Mouse (Mus musculus) lung, embryonic 16.5 days (tissue): ENCODE results near the gene Ugt1a10. TPM values are rescaled to one million over a fixed set of nuclear protein-coding genes. Genes with fewer than 3 reads are reported as not detected.
A peak's percentile ranks its signal among the peaks of the same experiment; 100 is the strongest.
"Not testable (repeated sequence)": the region's sequence is repeated elsewhere in the genome, so short reads cannot be mapped to it uniquely, and the experiment has no call there.

Experiments used
- ATAC-seq: fragments of 200-750 bp; cut with Nextera tagmentation; 2 replicates; pipeline ENCODE4 v1.8.0; 2017; ENCODE audit warnings: low read depth, mild to moderate bottlenecking, moderate library complexity
- H3K27ac ChIP-seq: fragments of 300-500 bp; sonication (generic); 2 replicates; pipeline ENCODE4 v1.5.1; 2014; ENCODE audit warnings: mild to moderate bottlenecking, control low read depth, low read length
- H3K27me3 ChIP-seq: fragments of 300-500 bp; sonication (generic); 2 replicates; pipeline ENCODE4 v1.6.1; 2014; ENCODE audit warnings: low read depth, low read length, mixed read lengths; ENCODE audit not compliant: control insufficient read depth, insufficient read depth
- H3K36me3 ChIP-seq: fragments of 300-500 bp; sonication (generic); 2 replicates; pipeline ENCODE4 v1.6.1; 2014; ENCODE audit warnings: low read length; ENCODE audit not compliant: control insufficient read depth, insufficient read depth
- H3K4me1 ChIP-seq: fragments of 300-500 bp; sonication (generic); replicated peaks from 2 replicates; pipeline ENCODE4 v1.6.1; 2014; ENCODE audit warnings: low read length, mixed read lengths; ENCODE audit not compliant: control insufficient read depth, insufficient read depth
- H3K4me2 ChIP-seq: fragments of 300-500 bp; sonication (generic); 2 replicates; pipeline ENCODE4 v1.6.1; 2014; ENCODE audit warnings: low read depth, low read length, control low read depth
- H3K4me3 ChIP-seq: fragments of 300-500 bp; sonication (generic); 2 replicates; pipeline ENCODE4 v1.5.1; 2014; ENCODE audit warnings: mild to moderate bottlenecking, low read length, control low read depth
- H3K9ac ChIP-seq: fragments of 300-500 bp; sonication (generic); 2 replicates; pipeline ENCODE4 v1.6.1; 2014; ENCODE audit warnings: low read length, control low read depth
- H3K9me3 ChIP-seq: fragments of 300-500 bp; sonication (generic); 2 replicates; pipeline ENCODE4 v1.6.1; 2016; ENCODE audit warnings: low read length; ENCODE audit not compliant: control insufficient read depth
- WGBS: fragments of 180-500 bp; shearing (Covaris S2); extraction: QIAGEN DNeasy Blood & Tissue Kit; methylation state at CpG from one replicate; pipeline ENCODE4 v1.1.7; 2014; 5-methylcytosine and 5-hydroxymethylcytosine counted together
- polyA plus RNA-seq: library from polyadenylated mRNA; unstranded; fragments of >200 nt; fragmentation: Nextera tagmentation; extraction: Ambion mirVana; gene quantifications from 2 replicates; pipeline ENCODE4 v1.2.1, GENCODE M21; 2015

Ugt1a10 gene
- polyA plus RNA-seq, 1 experiment from 2014 or later, result not detected

GRCm38 (mm10) chr1:88143966-88144675 lies 88.9 kb downstream of the Ugt1a10 start:
- not testable (repeated sequence) for H3K4me1 ChIP-seq, H3K27ac ChIP-seq, H3K4me3 ChIP-seq, H3K36me3 ChIP-seq, H3K9me3 ChIP-seq, H3K4me2 ChIP-seq, H3K9ac ChIP-seq, H3K27me3 ChIP-seq
- under 1% methylated on average over 4 of the region's 5 CpGs for WGBS
- peak; percentile 47; the same call in 1 of the 2 replicates for ATAC-seq

- H3K4me3 ChIP-seq, H3K36me3 ChIP-seq, H3K27me3 ChIP-seq, H3K9me3 ChIP-seq, ATAC-seq, H3K4me2 ChIP-seq, H3K4me1 ChIP-seq, H3K9ac ChIP-seq, H3K27ac ChIP-seq: not testable (repeated sequence)
- 58% methylated on average over 2 of the region's 2 CpGs for WGBS
These were observed 90.1 kb downstream of the Ugt1a10 start for GRCm38 (mm10) chr1:88145278-88145677.

DNA sequence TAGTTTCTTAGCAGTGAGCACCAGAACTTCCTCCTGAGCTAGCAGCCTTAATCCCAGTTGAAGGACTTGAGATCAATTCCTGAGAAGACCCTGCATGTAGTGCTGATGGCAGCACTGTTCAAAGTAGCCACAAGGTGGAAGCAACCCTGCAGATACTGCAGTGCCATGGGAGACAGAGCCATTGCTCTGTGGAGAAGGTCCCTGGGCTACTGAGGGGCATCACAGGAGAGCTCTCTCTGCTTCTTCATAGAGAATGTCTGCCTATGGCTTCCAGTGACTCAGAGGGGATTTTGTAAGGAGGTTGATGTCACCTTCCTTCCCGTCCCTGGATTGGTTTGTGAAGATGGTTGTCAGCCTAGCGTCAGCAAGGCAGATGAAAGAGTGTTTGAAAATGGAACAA lies 94.9 kb downstream of the Ugt1a10 start:
- H3K27me3 ChIP-seq, H3K9me3 ChIP-seq, H3K4me3 ChIP-seq, ATAC-seq, H3K4me2 ChIP-seq, H3K27ac ChIP-seq, H3K36me3 ChIP-seq, H3K4me1 ChIP-seq, H3K9ac ChIP-seq: not testable (repeated sequence)
- WGBS, result 62% methylated on average over 2 of the region's 2 CpGs

DNA sequence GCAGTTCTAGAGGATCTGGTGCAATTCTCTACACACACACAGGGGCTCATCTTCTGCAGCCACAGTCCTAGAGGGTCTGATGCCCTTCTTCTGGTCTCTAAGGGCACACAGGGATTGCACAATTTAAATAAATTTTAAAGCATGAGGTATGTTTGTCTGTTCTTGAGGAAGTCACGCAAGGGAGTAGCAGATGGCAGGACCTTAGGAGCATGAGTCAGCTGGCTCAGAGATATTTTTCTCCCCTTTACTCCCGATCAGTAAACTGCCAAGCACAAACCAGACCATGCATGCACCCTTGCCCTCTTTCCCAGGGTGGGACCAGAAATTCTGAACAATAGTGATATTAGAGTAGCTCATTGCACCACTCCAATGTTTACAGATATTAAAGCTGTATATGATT lies 103.2 kb downstream of the Ugt1a10 start:
- no peak overlapping the region for H3K4me3 ChIP-seq
- no peak overlapping the region for H3K27ac ChIP-seq
- H3K4me1 ChIP-seq, result no peaks in the 10 kb centered on the region
- no peak for ATAC-seq
- H3K4me2 ChIP-seq, result no peak overlapping the region
- no peaks in the 10 kb centered on the region for H3K27me3 ChIP-seq
- H3K9me3 ChIP-seq, result no peaks in the 10 kb centered on the region
- H3K9ac ChIP-seq, result no peak overlapping the region
- no peaks in the 10 kb centered on the region for H3K36me3 ChIP-seq
- WGBS, result 67% methylated on average over 2 of the region's 2 CpGs

DNA sequence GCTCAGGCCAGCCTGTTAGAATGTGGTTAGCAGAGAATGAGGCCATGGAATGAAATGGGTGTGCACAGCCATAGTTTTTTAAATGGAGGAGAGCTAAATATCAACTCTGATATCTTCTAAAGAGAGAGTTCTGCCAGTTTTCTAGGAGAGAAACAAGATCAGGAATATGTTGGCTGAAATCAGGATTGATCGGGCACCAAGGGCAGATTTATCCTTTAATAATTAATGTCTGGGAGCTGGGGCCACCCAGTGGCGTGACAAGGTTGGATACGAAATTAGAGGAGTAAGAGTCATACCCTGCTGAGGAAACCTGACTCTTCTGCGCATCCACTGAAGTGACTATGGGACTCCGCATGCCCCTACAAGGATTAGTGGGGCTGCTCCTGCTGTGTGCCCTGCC lies 110.5 kb downstream of the Ugt1a10 start, which contains the start of gene Ugt1a5:
Gene Ugt1a5, plus strand, starts transcription at position 302 of the 400 bp plus-strand sequence.
- Histone ChIP-seq H3K4me3 (no peak within 1 kb of the TSS), H3K36me3 (no peaks in the 10 kb centered on the region), H3K27ac (no peak within 1 kb of the TSS), H3K4me1 (no peaks in the 10 kb centered on the region), H3K27me3 (no peaks in the 10 kb centered on the region), H3K9me3 (no peaks in the 10 kb centered on the region), H3K4me2 (no peak within 1 kb of the TSS), H3K9ac (no peak within 1 kb of the TSS)
- no peak for ATAC-seq
- WGBS, result 63% methylated on average over 5 of the region's 5 CpGs

DNA sequence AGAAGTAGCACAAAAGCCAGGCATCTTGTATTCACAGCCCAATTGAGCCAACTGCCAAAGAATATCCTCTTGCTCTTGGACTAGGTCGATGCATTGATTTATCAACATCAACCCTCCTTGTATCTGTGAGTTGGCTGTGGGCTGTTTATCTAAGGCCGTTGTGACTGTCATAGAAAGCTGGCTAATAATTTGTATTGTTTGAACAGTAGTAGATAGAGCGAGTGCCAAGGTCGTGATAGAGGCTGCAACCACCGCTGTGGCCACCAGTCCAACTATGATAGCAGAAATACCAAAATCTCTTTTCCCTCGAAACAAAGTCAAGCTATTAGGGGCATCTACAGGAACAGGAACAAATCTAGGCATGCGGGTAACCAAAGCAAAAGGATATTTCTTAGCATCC lies 117.0 kb downstream of the Ugt1a10 start:
- H3K9me3 ChIP-seq, H3K27ac ChIP-seq, H3K36me3 ChIP-seq, H3K27me3 ChIP-seq, H3K4me1 ChIP-seq, ATAC-seq, H3K4me3 ChIP-seq, H3K9ac ChIP-seq, H3K4me2 ChIP-seq: not testable (repeated sequence)
- 82% methylated on average over 5 of the region's 7 CpGs for WGBS

- no peak for ATAC-seq
- H3K27ac ChIP-seq, result no peak overlapping the region
- no peaks in the 10 kb centered on the region for H3K36me3 ChIP-seq
- no peak overlapping the region for H3K4me3 ChIP-seq
- peaks cover 8% of the 10 kb centered on the region for H3K9me3 ChIP-seq
- 83% methylated on average over 1 of the region's 1 CpGs for WGBS
- no peak overlapping the region for H3K4me2 ChIP-seq
- H3K27me3 ChIP-seq, result no peaks in the 10 kb centered on the region
- H3K4me1 ChIP-seq, result no peaks in the 10 kb centered on the region
- no peak overlapping the region for H3K9ac ChIP-seq
These were observed 124.5 kb downstream of the Ugt1a10 start for GRCm38 (mm10) chr1:88179657-88180056.

- 78% methylated on average over 5 of the region's 5 CpGs for WGBS
- H3K4me1 ChIP-seq, result no peaks in the 10 kb centered on the region
- no peak overlapping the region for H3K9ac ChIP-seq
- no peaks in the 10 kb centered on the region for H3K36me3 ChIP-seq
- ATAC-seq, result no peak
- no peak overlapping the region for H3K4me3 ChIP-seq
- H3K27me3 ChIP-seq, result no peaks in the 10 kb centered on the region
- H3K9me3 ChIP-seq, result no peaks in the 10 kb centered on the region; the same call in 1 of the 2 replicates
- no peak overlapping the region for H3K4me2 ChIP-seq
- no peak overlapping the region for H3K27ac ChIP-seq
These were observed 131.2 kb downstream of the Ugt1a10 start for GRCm38 (mm10) chr1:88186325-88186935.

DNA sequence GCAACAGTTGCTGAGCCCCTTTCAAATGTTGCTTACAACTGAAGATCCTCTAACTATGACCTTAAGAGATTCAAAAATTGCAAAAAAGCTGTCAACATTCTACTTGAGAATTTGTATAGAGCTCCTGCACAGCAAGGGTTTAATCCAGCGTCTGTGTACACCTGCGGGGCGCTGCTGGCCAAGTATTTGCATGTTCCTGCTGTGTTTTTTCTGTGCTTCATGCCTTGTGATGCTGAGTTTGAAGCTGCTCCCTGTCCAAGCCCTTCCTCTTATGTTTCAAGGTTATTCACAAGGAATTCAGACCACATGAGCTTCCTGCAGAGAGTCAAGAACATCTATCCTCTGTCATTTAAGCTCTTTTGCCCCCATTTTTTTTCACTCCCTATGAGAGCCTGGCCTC lies 136.9 kb downstream of the Ugt1a10 start:
- WGBS, result 65% methylated on average over 3 of the region's 3 CpGs
- Histone ChIP-seq H3K4me3 (no peak overlapping the region), H3K9ac (no peak overlapping the region), H3K9me3 (no peaks in the 10 kb centered on the region; the same call in 1 of the 2 replicates), H3K4me2 (no peak overlapping the region), H3K27ac (no peak overlapping the region), H3K4me1 (no peaks in the 10 kb centered on the region), H3K36me3 (no peaks in the 10 kb centered on the region), H3K27me3 (no peaks in the 10 kb centered on the region)
- ATAC-seq, result no peak
